Mouse (Mus musculus) left cerebral cortex, postnatal 36 days (tissue): ENCODE data around the gene Nup133. TPM values are rescaled to one million over a fixed set of nuclear protein-coding genes. Genes with fewer than 3 reads are reported as not detected.
A peak's percentile ranks its signal among the peaks of the same experiment; 100 is the strongest.

Experiments
- DNase-seq, 2 experiments: peaks; one replicate each; pipeline ENCODE4 v3.0.0; 2021 to 2022; ENCODE audit warnings: low spot score in 2 of 2, mixed read lengths in 1 of 2
- intact Hi-C: fragments of 180-260 bp; cut with DNase I; formaldehyde crosslinking; loops from one replicate; pipeline ENCODE4 v1.15.1; 2025
- total RNA-seq, 2 experiments: library from RNA; stranded (reverse); gene quantifications; 2 replicates each; pipeline ENCODE4 v1.2.3; 2021

Gene Nup133
- total RNA-seq, 2 experiments from 2014 or later, result 22.0 to 23.4 TPM

DNA sequence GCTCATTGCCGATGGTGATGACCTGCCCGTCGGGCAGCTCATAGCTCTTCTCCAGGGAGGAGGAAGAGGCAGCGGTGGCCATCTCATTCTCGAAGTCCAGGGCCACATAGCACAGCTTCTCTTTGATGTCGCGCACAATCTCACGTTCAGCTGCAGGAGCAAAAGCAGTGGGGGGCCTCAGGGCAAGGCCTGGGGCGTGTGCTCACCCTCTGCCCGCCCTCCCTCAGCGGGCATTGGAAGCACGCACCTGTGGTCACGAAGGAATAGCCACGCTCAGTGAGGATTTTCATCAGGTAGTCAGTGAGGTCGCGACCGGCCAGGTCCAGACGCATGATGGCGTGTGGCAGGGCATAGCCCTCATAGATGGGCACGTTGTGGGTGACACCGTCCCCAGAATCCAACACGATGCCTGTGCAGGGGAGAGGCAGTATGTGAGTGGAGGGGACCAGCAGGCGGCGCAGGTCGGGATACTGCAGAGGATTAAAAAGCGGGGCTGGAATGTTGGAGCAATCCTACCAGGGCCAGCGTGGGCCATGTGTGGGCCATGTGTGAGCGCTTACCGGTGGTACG lies 56.4 kb downstream of the Nup133 start:
- intact Hi-C loops, result loop anchor here (2.0 kb wide), 1 partner anchor 34 kb away; no protein-coding TSS in a partner anchor

DNA sequence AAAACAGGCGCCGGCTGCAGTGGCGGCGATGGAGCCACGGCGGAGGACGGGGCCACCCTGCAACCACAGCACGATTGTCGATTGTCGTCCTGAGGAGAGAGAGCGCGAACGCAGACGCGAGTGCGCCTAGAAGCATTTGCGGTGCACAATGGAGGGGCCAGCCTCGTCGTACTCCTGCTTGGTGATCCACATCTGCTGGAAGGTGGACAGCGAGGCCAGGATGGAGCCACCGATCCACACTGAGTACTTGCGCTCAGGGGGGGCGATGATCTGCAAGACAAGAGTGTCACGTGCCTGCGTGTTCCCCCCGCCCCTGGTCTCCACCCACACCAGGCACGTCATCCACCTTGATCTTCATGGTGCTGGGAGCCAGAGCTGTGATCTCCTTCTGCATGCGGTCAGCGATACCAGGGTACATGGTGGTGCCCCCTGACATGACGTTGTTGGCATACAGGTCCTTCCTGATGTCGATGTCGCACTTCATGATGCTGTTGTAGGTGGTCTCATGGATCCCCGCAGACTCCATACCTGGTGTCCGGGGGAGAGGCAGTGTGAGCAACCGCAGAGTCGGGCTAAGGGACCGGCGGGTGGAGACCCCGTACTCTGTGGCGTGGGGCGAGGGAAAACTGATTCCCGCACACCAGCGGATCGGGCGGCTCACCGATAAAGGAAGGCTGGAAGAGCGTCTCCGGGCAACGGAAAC lies 57.0 kb downstream of the Nup133 start:
- DNase-seq, result peak; percentile 85 to 87
- intact Hi-C loops, result loop anchor here (2.0 kb wide), 1 partner anchor 33 kb away; no protein-coding TSS in a partner anchor

More for the DNA sequence above, 56.4 kb downstream of the Nup133 start:
- DNase-seq, result peak in 1 of 2 experiments; percentile 38

DNA sequence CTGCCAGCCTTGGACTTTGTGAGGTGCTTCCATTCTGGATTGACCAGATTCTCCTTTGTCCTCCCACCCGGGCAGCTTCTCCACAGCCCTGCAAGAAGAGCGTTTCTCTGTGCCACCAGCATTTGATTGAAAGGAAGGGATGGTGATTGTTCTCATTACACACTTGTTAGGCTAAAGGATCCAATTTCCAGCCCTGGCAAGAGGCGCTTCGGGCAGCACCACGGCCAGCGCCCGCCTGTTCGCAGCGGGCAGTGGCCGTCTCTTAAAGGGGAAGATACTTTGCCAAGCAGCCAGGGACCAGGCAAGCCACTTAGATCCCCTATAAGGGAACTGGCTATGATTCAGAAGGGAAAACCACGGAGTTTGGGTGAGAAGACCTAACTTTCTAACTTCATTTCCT lies 57.8 kb downstream of the Nup133 start:
- no peak for DNase-seq
- intact Hi-C loops, result no loop called here

GRCm38 (mm10) chr8:123889797-123890196 lies 59.3 kb downstream of the Nup133 start:
- intact Hi-C loops, result no loop called here
- DNase-seq, result no peak

DNA sequence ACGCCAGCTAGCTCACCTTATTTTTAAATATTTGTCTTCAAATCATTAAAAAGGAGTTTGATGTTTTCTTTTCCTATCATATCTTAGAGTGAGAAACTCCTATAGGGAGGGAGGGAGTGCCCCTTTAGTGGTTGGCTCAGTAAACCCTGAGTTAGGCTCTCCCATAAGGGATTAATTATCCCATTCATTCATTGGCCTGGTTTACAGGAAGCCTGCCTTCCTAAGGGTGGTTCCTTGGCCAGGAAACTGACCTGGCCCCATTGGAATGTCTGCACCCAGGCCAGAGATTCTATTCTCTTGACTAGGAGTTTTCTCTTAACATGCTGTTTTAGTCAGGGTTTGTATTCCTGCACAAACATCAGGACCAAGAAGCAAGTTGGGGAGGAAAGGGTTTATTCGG lies 61.1 kb downstream of the Nup133 start:
- DNase-seq, result no peak
- intact Hi-C loops, result no loop called here

DNA sequence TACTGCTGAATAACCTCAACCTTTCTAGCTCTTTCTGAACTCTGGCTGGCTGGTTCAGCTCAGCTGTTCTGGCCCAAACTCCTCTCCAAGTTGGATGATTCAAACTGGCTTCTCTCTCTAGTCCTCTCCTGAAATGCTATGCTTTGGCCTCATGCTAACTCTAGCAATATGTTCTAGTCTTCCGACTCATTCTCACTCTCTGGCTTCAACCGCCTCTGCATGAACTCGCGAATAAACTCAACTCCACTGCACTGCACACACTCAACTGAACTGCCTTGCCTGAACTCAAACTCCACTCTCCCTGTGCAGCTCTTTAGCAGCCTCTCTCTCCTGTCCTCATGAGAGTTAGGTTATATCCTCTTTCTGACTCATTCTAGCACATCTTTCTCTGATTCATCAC lies 61.9 kb downstream of the Nup133 start:
- DNase-seq, result no peak
- intact Hi-C loops, result no loop called here

DNA sequence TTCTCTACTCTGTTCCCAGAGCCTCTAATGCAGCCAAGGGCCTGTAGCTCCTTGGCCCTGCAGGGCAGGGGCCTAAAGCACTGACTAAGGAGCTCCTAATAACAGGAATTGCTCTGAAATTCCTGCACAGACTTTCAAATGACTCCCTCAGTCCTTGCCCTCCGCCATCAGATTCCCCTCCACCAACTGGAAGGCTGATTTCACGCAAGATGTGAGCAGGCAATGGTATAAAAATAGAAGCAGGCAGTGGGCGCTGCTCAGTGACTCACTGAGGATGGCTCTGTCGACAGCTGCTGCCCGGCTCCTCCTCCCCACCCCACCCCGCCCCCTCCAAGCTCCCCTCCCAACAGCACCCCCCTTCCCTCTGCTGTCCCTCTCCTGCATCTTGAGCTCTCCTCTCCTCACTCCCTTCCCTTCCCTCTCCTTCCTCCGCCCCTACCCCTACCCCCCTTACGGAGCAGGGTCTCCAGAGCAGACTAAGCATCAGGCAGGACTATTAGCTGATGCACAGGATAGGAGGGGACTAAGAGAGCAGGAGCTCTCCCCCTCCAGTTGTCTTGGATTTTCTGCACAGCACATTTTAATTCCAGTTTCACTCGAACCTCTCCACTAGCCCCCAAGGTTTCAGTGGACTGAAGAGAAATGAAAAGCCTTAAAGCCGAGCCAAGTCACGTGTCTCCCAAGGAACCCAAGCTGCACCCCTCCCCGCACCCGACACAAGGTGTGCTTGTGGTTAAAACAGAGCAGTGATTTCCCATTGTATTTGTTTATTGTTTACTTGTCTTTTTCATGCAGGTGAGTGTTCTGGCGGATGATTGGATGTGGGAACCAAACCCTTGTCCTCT lies 64.1 kb downstream of the Nup133 start:
- intact Hi-C loops, result no loop called here
- peak; percentile 81 to 83 for DNase-seq

DNA sequence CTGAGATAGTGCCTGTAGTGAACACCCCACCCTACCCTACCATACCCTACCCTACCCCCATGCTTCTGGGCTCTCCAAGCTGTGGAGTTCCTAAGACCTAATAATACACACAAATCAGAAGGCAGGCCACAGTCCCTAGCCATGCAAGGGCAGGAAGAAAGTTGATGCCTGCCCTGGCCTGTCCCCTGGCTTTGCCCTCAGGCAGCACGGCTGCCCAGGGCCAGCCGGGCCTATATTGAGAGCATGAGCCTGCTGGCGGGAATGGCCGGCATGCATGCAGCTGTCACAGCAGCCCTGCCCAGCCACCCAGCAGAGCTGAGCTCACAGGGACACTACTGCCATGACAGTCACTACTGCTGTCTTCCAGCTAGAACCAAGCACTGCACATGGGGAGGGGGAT lies 66.0 kb downstream of the Nup133 start:
- DNase-seq, result no peak
- intact Hi-C loops, result no loop called here

GRCm38 (mm10) chr8:123882412-123882811 lies 66.7 kb downstream of the Nup133 start:
- DNase-seq, result no peak
- intact Hi-C loops, result no loop called here

DNA sequence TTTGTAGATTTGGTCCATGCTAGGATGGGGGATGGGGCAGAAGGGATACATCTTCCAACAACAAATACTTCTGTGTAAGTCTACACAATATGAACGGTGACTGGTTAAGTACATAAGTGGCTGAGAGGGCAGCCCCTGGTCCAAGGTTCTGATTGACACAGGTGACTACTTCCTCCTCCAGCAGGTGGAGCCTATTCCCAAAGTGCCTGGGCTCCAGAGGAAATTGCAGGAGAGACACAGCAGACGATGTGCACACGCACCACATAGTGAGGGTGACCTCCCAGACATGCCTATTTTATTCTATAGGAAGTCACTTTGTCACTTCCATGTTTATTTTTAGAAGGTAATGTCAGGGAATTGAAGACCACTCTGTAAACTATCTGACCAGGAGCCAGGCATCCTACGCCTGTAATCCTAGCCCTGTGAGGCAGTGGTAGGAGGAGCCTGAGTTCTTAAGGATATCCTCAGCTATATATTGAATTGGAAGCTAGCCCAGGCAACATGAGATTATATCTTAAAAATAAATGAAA lies 68.2 kb downstream of the Nup133 start:
- intact Hi-C loops, result no loop called here
- DNase-seq, result no peak

DNA sequence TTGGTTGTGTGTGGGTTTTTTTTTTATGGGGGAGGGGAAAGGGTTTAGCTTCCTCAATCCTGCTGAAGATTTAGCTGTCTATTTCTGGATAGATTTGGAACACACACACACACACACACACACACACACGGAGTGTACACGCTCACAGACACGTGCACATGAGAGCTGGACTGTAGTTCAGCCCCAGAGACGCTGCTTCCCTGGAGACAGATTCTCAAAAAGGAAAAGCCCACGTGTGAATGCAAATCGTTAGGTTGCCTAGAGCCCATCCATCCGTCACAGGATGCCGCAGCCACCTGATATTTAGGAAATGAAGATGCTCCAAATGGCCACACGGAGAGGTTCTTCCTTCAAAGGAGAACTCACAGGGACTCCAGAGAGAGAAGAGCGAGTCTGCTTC lies 68.8 kb downstream of the Nup133 start:
- DNase-seq, result peak; percentile 73 to 78
- intact Hi-C loops, result no loop called here

DNA sequence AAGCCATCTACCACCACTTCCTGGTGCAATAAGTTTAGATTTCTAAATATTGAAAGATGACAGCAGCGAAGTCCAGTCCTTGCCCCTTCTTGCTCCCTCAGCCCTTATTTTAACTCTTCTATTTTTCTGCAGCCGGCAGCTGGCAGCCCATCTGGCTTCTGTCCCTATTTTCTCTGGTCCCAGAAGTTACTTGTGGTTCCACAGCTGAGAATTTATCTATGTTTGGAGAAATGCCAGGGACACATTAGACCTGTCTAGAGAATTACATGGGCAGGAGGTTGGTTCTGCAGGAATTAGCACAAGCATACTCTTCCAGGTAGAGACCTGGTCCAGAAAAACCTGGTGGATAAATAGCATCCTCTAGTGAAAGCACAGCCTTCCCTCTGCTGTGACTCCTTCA lies 71.2 kb downstream of the Nup133 start:
- DNase-seq, result no peak
- intact Hi-C loops, result loop anchor here (1.0 kb wide), 1 partner anchor 37 kb away; no protein-coding TSS in a partner anchor

DNA sequence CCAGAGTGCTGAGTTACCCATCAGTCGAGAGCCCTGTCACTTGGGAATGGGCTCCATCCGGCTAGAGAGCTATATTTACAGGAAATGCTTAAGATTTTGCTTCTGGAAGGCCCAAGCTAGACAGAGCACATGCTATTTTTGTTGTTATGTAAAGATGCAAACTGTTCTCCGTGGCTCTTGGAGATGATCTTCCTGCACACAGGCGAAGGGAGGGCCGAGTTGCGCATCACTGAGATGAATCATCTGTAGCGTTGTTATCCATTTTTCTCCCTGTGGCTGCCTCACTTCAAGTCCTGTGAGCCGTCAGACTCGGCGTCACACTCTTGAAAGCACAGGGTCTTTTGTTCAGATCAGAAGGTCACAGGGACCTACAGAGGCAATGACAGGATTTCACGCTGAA lies 74.7 kb downstream of the Nup133 start:
- intact Hi-C loops, result no loop called here
- DNase-seq, result no peak

DNA sequence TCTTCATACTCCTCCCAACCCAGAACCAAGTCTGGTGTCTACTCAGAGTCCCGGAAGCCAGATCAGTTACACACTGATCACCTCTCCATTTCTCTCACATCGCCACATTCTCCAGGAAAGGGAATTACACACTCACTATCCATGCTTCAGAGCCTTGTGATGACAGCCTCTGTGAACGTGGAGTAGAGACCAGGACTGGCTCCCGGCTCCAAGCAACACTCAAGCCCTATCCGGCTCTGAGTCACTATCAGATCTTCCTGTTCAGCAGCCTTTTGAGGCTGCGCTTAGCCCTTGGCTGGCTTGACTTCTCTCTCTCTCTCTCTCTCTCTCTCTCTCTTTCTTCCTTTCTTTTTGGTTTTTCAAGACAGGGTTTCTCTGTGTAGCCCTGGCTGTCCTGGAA lies 75.7 kb downstream of the Nup133 start:
- intact Hi-C loops, result no loop called here
- DNase-seq, result no peak

DNA sequence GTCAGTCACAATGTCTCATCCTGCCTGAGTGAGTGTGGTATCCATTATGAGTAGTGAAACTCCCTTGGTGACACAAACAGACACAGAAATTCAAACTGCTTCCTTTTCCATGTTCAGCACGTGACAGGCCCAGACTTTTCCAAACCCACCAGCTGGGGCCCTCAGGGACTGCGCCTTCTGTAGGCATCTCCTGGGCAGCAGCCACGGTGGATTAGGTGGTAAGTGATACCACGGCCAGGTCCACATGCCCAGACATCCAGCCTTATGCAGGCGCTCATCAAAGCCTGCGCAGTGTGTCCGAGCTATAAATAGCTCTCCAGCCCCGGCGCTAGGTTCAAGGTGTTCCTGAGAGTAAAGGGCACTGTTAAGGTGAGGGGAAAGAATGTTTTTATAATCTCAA lies 77.0 kb downstream of the Nup133 start:
- DNase-seq, result no peak
- intact Hi-C loops, result no loop called here

DNA sequence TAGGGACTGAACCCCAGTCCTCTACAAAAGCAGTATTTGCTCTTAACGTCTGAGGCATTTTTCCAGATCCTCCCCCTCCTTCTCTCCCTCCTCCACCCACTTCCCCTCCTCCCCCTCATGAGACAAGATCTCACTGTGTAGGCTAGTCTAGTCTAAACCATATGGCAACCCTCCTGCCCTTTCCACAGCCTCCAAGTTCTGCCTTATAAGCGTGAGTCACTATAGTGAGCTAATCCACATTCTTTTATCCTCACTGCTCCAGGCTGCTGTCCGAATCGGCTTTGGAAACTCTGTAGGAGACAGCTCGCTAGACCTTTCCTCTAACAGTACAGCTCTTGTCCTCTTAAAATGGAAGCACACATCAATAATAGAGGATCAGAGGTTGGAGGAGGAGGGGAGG lies 82.1 kb downstream of the Nup133 start:
- intact Hi-C loops, result no loop called here
- no peak for DNase-seq

DNA sequence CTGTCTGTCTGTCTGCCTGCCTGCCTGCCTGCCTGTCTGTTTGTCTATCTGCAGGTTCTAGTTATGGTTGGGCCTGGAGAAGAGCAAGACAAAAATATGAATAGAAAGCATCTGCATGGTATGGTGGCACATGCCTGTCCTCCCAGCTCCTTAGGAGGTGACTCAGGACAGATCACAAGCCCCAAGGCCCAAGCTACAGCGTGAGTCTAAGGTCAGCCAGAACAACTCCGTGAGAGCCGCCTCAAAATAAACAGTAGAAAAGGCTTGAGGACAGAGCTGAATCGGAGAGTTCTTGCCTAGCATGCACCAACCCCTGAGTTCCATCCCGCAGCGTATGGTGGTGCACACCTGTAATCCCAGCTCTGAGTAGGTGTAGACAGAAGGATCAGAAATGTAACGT lies 83.3 kb downstream of the Nup133 start:
- no peak for DNase-seq
- intact Hi-C loops, result no loop called here

DNA sequence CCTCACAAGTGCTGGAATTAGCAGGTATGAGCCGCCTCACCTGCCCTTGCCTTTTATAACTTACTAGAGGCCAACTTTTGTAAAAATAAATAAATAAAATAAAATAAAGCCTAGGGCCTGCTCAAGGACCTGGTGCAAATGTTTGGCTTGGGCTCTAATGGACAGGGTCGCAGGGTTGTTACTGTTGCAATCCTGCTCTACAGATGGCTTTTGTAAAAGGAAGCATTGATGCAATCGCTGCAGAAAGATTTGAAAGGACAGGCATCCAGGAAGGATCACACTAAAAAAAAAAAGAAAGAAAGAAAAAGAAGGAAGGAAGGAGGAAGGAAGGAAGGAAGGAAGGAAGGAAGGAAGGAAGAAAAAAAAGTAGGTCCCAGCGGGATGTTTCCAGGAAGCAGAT lies 88.7 kb downstream of the Nup133 start:
- intact Hi-C loops, result no loop called here
- no peak for DNase-seq

GRCm38 (mm10) chr8:123859648-123860259 lies 89.3 kb downstream of the Nup133 start, which contains the start of gene Ccsap:
Ccsap (minus strand) TSS chr8:123860209.
- DNase-seq, result peak; percentile 68 to 78
- intact Hi-C loops, result loop anchor here (2.0 kb wide), 2 partner anchors 15 to 33 kb away; no protein-coding TSS in a partner anchor
